Mouse (Mus musculus): ENCODE results near the gene Lipc.

DNA sequence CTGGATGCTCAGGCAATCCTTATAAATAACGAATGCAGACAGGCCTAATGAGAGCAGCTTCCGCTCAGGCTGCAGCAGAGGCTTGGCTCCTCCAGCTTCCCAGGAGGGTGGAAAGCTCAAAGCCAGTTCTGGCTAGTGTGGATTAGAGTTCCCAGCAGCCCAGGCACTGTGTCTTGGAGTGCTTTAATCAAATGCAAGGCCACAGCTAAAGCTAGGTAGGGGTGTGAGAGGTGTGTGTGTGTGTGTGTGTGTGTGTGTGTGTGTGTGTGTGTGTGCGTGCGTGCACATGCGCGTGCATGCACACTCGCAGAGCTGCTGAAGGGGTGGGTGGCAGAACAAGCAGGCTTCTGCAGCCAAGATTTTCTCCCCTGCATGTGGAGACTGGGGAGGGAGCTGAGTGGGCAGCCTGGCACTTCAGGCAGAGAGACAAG, 11.4 kb upstream of the Lipc start:
- no peak for TF ChIP-seq CTCF (IDR thresholded peaks at IDR 0.05; ENCODE audit: low read depth, low read length)
- no peak for TF ChIP-seq TAL1 (conservative IDR thresholded peaks at IDR 0.05; ENCODE audit: low read depth, low read length)
